Mouse (Mus musculus) bone marrow macrophage, adult 2 months (primary cell): ENCODE results near the gene Apeh.

Experiments used
- CTCF ChIP-seq: IDR thresholded peaks from 2 replicates; pipeline ENCODE4 v1.5.1; 2012; ENCODE audit warnings: low read depth, mild to moderate bottlenecking, low read length, moderate library complexity
- POLR2A ChIP-seq: IDR thresholded peaks from 2 replicates; pipeline ENCODE4 v1.6.1; 2012; ENCODE audit warnings: mild to moderate bottlenecking, low read depth, low read length, borderline replicate concordance

- TF ChIP-seq CTCF (no peak), POLR2A (no peak)
Observed at GRCm38 (mm10) chr9:108080168-108080567, 14.2 kb downstream of the Apeh start, which contains the start of gene Mst1.
